Mouse (Mus musculus) left cerebral cortex, postnatal 4 days (tissue): ENCODE results near the gene 4930432M17Rik. TPM values are rescaled to one million over a fixed set of nuclear protein-coding genes. Genes with fewer than 3 reads are reported as not detected.

Experiments
- DNase-seq: peaks from one replicate; pipeline ENCODE4 v3.0.0-alpha.2; 2022
- intact Hi-C: fragments of 180-260 bp; cut with DNase I; formaldehyde crosslinking; loops from one replicate; pipeline ENCODE4 v1.15.1; 2025
- total RNA-seq, 2 experiments: library from RNA; stranded (reverse); gene quantifications; 2 replicates each; pipeline ENCODE4 v1.2.3; 2021

The 4930432M17Rik gene
- not detected for total RNA-seq

DNA sequence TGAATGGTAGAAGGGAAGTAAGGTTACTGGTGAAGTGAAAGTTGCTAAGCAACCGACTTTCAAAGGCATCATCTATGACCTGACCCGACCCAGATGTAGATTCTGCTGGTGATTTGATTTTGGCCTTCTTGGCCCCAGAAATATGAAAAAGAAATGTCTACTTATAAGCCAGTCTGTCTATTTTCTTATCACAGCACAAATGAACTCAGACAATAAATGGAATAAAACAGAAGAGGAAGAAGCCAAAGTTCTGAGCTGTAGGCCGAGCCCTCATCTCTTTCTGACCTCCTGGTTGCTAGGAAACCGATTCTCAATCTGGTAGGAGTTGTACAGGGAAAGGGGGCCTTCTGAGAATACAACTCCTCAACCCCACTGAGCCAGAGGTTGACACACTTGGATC lies at the start of gene 4930432M17Rik:
4930432M17Rik (plus strand) TSS at position 301 of the 400 bp plus-strand sequence.
- DNase-seq = no peak
- intact Hi-C loops = no loop called here

DNA sequence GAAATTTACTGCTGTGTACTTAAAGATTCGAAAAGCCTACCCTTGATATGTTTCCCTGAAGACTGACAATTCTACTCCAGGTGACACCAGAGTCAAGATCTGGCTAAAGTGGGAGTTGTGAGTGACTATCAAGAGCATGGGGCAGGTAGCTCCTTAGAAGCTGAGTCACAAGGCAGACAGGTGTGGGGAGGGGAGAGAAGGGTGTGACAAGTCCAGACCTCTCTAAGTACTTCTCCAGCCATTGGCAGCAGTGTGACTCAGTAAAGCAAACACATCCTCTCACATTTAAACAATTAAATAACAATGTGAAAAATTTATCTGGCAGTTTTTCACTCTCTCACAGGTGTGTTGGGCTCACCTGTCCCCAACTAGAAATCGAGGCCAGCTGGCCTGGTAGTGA lies 44.9 kb upstream of the 4930432M17Rik start:
- intact Hi-C loops = no loop called here
- DNase-seq = no peak

DNA sequence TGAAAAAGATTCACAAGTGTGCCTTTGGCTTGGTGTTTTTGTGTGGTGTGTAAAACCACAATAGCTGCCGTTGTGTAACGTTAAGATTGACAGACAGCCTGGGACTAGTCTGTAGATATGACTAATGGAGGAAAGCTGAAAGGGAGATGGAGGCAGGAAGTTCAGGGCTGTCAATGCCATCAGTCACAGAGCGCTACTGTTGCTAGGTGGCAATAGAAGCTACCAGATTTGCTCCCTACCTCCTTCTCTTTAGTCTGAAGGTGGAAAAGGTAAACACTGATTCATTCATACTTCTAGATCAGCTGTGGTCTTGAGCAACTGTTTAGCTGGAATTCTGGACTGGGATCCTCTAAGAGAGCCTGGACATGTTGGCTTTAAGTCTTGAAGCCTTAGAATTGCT lies 44.3 kb upstream of the 4930432M17Rik start:
- DNase-seq = no peak
- intact Hi-C loops = no loop called here

DNA sequence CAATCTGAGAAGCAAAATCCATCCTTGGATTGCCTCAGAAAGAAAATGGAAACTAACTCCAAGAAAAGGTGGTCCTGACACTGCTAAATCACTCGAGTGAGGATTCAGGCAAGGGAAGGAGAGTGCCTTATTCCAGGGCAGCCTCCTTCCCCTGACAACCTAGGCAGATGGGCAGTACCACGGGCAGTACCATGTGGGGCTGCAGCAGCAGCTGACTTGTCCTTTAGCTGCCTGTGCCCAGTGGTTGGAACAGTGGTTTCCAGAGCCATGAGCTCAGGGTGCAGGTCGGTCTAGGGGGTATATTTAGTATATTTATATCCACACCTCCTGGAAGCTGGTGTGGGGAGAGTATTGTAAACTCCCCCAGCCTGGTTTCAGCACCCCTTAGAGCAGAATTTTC lies 42.3 kb upstream of the 4930432M17Rik start:
- DNase-seq = no peak
- intact Hi-C loops = loop anchor here (2.0 kb wide), 1 partner anchor 53 kb away; no protein-coding TSS in a partner anchor

DNA sequence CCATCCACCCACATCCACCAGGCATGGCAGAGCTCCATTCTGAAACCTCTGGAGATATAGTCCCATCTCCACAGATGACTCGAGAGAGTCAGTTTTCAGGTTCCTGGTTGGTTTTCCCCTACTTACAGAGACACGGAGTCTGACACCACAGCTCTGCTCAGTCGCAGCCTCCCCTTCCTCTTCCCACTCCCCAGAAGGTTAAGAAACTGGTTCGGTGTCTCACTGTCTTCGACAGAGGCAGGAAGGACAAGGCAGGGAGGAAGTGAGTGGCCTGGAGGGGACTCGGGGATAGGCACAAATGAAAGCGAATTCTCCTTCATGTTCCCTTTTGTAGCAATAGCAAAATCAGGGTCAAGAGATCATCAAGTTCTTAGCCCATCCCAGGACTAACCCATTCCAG lies 39.9 kb upstream of the 4930432M17Rik start:
- intact Hi-C loops = no loop called here
- DNase-seq = no peak

DNA sequence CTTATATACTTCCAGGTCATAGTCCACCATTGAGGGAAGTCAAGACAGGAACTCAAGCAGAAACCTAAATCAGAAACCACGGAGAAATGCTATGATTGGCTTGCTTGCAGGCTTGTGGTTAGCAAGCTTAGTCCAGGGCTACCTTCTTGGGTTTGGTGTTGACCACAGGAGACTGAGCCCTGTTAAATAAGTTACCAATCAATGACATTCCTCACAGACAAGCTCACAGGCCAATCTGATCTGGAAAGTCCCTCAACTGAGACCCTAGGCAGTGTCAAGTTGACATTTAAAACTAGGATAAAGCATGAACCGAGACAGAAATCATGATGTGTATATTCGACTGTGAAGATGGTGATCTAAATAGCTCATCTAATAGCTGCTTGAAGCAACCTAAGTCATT lies 35.6 kb upstream of the 4930432M17Rik start:
- DNase-seq = no peak
- intact Hi-C loops = loop anchor here (5.0 kb wide), 1 partner anchor 87 kb away; the partner anchor contains the start of gene F3

DNA sequence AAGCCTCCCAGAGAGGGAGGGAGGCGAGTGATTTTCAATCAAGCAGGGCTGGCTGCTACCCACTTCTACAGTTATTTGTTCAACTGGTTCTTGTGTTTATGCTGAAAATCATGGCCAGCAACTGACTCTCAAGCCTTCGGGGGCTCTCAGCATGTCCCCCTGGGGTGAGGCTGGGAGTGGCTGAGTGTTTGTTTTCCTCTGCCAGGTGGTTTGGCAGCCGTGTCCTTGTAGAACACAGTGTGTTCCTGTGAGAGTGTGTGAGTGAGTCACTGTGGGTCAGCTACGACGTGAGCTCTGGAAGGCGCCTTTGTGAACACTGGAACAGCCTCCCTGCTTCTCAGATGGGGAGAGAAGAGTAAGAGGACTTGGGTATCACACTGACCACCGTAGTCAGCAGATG lies 35.1 kb upstream of the 4930432M17Rik start:
- intact Hi-C loops = loop anchor here (5.0 kb wide), 1 partner anchor 87 kb away; the partner anchor contains the start of gene F3
- peak; percentile 19 for DNase-seq

DNA sequence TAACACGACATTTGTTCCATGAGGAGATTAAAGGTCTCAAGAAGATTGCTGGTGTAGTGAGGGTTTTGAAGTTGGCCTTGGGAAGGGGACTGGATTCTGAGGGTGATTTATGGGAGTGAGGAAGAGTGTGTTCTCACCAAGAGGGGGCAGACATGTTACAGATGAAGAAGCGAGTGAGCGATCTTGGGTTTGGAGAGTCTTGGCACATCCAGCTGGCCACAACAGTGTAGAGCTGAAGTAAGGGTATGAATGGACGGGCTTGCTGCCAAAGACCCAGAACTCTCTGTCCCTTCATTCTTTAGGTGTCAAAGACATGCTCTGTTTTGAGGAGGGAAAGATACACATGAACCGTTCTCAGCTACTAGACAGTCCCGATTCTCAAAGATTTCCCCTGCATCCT lies 34.2 kb upstream of the 4930432M17Rik start:
- intact Hi-C loops = loop anchor here (5.0 kb wide), 1 partner anchor 86 kb away; the partner anchor contains the start of gene F3
- DNase-seq = peak; percentile 76

DNA sequence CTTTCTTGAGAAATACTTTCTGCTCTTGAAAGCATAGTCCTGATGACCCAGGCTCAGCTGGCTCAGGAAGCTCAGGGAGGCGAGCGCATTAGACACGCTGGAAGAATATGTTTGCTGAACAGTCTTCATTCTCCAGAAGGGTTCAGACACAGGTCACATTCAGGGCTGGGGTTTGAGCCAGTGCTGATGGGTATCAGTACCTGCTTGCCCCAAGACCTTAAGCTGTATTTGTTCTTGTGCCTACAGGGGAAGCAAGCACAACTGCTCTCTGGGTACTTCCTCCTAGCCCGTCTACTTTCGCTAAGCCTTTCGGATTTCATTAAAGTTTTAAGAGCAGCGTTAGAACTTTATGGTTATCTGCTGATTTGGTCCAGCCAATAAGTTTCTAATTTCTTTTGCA lies 33.8 kb upstream of the 4930432M17Rik start:
- no peak for DNase-seq
- intact Hi-C loops = loop anchor here (5.0 kb wide), 1 partner anchor 86 kb away; the partner anchor contains the start of gene F3

DNA sequence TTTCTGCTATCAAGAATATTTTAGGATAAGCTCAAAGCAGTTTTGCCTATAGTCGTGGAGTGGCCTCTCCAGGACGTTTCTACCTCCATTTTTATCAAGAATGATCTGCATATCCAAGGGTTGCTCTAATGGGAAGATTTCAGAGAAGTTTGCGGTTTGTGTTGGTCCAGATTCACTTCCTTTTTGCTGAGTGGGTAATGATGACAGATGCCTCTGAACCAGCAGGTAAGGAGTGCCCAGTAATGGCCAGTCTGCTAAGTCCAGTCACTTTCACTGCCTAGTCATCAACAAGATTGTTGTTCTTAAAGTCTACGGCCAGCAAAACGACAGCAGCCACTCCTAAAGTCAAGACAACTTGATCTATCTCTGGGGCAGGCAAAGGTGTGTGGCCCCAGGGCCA lies 32.8 kb upstream of the 4930432M17Rik start:
- no peak for DNase-seq
- intact Hi-C loops = loop anchor here (5.0 kb wide), 1 partner anchor 85 kb away; the partner anchor contains the start of gene F3

DNA sequence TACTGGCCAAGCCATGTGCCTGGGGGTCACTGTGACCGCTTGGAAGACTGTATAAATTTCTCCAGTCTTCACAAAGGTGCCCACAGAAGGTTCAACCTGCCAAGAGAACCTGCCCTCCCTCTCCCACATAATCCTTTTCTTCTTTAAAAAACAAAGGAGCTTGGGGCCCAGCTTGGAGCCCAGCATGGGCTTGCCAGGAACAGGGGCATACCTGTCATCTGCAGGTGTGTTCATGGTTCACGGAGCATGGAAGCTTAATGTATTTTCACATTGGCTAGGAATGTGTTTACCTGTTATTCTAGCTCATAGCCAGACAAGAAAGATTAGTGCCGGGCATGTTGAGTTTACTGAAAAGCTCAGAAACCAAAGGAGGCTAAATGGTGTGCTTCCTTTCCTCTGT lies 32.3 kb upstream of the 4930432M17Rik start:
- intact Hi-C loops = loop anchor here (5.0 kb wide), 1 partner anchor 84 kb away; the partner anchor contains the start of gene F3
- DNase-seq = no peak

DNA sequence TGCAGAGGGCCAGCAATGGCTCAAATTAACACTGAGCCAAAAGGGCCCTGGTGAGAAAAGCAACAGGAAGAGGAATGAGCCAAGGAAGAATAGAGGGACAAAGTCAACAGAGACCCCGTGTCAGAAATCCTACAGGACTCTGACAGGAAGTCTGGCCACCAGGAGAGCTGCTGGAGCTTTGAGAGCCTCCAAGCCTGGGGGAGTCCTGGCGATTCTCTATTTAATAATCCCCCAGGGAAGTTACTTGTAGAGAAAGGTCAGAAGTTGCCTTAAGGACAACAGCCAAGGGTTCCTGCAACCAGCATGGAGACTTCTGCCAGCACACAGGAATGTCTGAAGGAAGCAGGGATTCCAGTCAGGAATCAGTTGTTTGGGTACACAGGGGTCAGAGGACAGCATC lies 30.0 kb upstream of the 4930432M17Rik start:
- intact Hi-C loops = no loop called here
- no peak for DNase-seq

DNA sequence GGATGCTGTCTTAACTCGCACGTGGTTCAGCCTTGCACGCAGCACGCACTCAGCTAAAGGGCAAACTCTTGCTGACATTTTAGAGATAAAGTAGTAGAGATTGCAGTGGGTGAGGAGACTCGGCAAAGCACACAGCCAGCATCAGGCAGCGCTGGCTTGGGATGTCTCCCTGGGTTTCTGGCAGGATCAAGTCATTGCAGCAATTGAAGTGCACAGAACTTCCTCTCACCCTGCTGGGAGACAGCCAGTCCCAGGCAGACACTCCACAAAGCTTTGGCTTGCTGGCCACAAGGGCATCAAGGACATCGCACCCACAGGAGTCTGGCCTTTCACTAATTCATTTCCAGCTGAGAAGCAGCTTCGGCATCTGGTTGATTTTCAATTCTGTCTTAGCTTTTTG lies 27.3 kb upstream of the 4930432M17Rik start:
- intact Hi-C loops = no loop called here
- DNase-seq = peak; percentile 42

DNA sequence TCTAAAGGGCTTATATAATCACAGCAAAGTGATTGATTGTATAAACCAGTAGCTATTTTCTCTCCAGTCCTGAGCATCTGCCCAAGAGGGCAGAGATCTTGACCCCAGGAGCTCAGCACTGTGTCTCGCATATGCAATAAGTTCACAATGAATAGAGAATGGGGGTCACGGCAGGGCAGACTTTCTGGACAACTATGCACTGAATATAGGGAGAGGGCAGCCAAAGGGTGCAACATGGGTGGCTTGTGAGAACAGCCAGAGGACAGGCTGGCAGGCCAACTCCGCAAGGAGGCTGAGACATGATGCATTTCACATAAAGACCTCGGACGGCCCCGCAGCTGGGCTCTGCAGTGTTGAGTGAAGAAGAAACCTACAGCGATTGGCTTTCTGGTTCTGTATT lies 25.1 kb upstream of the 4930432M17Rik start:
- no peak for DNase-seq
- intact Hi-C loops = no loop called here

DNA sequence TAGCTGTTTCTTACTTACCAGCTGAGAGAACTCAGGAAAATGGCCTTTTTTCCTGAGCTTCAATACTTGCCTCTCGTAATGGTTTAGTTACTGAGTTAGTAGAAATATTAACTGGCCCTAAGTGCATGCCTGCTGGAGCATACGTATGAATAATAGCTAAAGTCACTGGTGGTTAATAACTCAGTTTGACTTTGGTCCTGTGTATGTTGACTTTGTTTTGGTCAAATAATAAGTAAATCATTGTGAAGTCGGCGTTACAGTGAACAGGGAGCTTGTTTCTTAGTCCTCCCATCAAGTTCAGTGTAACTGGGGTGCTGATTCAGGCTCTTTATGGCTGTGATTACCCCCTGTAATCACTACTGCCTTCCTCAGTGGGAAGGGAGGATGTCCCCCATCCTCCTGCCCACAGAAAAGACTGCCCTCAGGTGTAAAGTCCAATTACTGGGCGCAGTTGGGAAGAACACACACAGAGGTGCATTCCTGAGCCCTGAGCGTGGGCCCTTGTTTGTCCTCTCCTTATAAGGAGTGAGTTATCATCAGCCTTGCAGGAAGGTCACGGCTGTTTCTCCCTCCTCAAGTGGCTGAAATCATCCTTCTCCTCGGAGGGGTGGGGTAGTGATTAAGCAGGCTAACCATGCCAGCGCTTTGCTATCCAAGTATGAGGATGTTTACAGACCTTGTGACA lies 24.1 kb upstream of the 4930432M17Rik start:
- no peak for DNase-seq
- intact Hi-C loops = no loop called here

DNA sequence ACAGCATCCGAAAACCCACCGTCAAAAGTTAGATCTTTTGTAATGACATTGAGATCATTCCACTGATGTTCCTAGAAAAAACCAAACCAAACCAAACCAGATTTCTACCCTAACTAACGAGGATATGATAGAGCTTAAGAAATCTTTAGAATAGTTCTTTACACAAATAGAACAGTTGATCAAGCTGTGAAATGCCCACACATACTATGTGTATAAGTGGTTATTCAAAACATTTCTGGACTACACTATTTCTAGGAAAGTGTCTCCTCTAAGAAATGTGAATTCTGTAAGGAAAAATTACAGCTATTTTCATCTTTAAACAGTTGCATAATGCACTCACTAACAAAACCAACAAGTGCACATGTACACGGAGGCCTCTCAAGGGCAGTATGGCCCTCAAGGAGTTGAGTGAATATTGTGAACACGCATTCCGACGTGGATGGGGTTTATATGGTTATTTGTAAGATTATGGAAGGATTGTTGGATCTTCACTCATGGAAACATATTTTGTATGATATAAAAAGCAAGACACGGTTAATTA lies 22.3 kb upstream of the 4930432M17Rik start:
- DNase-seq = no peak
- intact Hi-C loops = no loop called here

DNA sequence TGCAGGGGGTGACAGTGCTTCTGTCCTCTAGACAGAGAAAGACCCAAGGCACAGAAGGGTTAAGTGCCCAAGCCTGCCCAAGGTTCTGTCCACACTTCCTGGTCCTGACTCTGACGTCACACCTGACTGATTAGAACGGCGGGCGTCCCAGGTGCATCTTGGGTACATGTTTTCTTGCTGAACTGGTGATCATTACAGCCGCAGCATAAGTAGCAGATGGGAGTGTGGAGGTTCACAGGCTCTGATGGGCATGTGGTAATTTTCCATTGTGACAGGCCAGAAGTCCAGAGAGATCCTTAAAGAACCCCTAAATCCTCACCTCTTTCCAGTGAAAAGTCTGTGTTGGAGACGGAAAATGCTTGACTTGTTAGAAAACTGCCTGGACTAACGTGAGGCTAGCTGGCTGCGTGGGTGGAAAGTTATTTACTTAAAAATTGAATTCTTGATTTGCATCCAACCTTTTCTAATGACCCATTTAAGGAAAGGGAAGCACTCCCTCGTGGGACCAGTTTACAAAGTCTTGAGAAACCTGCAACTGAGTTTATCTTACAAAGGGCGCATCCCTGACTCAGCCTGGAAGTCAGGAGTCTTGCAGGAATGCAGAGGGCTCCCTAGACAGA lies 20.4 kb upstream of the 4930432M17Rik start:
- peak; percentile 17 for DNase-seq
- intact Hi-C loops = no loop called here

DNA sequence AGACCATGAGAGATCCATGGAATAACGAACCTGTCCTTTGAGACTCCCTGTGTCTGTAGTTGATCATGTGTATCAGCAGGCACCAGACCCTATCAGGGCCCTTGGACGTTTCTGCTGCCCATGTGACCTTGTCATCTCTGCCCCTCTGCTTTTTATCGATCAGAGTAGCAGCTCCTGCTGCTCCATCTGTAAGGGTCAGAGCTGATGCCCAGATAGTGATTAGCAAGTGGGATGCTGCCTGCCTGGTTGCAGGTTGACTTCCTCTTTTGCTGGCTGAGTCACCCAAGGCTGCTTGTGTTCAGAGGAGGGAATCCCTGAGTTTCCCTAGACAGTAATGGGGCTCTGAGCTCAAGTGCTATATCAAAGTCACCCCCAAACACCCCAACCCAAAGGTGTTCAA lies 18.9 kb upstream of the 4930432M17Rik start:
- no peak for DNase-seq
- intact Hi-C loops = no loop called here

DNA sequence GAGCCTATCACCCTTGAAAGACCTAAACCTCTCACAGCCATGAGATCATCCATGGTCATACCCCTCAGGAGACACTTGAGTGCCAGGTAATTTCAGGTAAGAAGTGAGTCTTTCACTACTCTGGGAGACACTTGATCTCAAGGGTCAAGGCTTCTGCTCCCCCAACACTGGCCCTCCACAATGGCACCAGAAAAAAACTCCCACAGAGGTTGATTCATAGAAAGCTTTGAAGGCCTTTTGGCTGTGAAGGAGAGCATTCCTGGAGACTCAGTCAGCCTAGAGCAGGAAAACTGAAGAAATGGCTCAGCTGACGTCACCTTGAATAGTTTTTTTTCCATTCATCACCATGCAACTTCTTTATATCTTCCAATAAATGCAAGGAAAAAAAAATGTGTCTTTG lies 18.4 kb upstream of the 4930432M17Rik start:
- intact Hi-C loops = no loop called here
- DNase-seq = no peak

DNA sequence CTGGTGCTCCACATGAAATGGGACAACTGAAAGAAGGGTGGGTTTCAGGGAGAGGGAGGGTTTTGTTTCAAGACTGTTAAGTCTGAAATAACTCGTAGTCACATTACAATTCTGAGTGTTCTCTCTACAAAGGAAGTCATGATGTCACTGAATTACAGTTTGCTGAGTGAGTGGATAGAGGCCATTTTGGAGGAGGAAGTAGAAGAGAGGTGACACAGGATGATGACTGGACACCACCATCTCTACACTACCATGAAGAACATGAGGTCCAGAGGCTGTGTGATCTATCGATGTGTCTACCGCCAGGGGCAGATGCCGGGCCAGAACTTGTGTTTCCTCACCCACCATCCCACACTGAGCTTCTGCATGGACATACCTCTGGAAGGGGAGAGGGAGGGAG lies 13.6 kb upstream of the 4930432M17Rik start:
- no peak for DNase-seq
- intact Hi-C loops = no loop called here

DNA sequence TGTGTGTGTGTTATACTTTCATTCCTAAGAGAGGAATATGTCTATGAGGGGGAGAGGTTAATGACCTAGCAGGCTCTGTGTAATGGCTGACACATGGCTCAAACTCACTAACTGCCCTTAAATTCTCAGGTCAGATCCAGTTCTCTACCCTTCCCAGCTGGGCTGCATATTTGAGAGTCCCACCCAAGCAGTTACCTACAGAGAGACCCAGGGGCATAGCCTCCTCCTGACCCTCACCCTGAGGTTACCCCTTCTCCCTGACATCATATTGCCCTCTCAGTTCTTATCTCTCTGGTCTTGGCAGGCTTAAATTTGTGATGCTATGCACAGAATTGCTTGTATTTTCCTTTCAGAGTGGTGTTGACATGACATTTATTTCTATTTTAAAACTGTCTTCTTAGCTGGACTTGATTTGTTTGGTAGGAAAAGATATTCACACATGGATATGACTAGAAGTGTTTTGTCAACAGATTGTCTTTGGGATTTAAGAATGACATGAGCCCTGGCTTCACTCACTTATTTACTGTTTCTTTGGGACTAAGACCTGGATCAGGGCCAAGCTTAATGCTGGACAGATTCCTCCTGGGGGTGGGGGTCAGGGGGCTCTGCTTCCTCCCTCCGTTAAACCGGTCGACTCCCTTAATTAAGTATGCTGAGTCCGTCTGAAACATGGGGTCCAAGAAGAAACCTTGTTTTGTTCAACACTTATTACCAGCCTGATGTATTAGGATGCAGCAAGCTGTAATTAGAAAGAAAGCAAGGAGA lies 7.7 kb upstream of the 4930432M17Rik start:
- no peak for DNase-seq
- intact Hi-C loops = no loop called here
